Comparison of ENCODE assay signal across 10 mouse cellular contexts in genomic region chr2:154374807-154375601, GRCm38 (mm10). TPM values are rescaled to one million over a fixed set of nuclear protein-coding genes. Genes with fewer than 3 reads are reported as not detected.
DNase-seq lines count a peak whose midpoint lies in the region; ATAC-seq lines count a peak whose summit lies in the region.
"Had no signal": no experiment of that assay in that cellular context is flagged by ENCODE, and none has a peak within 500 bp of the region (broad histone marks: within the 10 kb centered on the region; RNA-seq: fewer than 3 reads in every experiment).

No protein-coding gene starts in this region.

- ATAC-seq in megakaryocyte-erythroid progenitor cell, adult 5-6 weeks (replicated peaks; ENCODE audit: low FRiP score, low TSS enrichment, poor library complexity, severe bottlenecking), result no peak
- ATAC-seq in megakaryocyte progenitor cell, adult 5-6 weeks (replicated peaks; ENCODE audit: poor library complexity), result no peak
- no peak for ATAC-seq in megakaryocyte, adult 5-6 weeks (ENCODE audit: poor library complexity, severe bottlenecking)
- ATAC-seq: liver, embryonic 12.5 days had no signal

- peak; percentile 36 to 62 for DNase-seq in urinary bladder, postnatal 36 days (ENCODE audit: low spot score in 2 of 2)
- DNase-seq in urinary bladder, postnatal 4 days (ENCODE audit: low spot score in 2 of 2), result no peak
- peak; percentile 84 to 88 for DNase-seq in gastrocnemius, adult 8-10 months (ENCODE audit: low spot score in 2 of 2)
- DNase-seq in heart, postnatal 14 days, result peak; percentile 68 to 79
- DNase-seq: cerebellum, adult 11 months; thymus, postnatal 4 days had no signal

- intact Hi-C loops in heart, postnatal 14 days (cut with DNase I), result loop anchor here (2.0 to 5.0 kb wide), 2 partner anchors 28 to 163 kb away; no protein-coding TSS in a partner anchor

RNA-seq across cellular contexts. Expression of gene Cdk5rap1, which starts 2.2 kb away (rescaled TPM):
- 10 to 100 TPM; 11.7 to 17.1 (median 12.0) TPM for total RNA-seq in gastrocnemius, adult 8-10 months (2022)
- total RNA-seq in heart, postnatal 14 days (2021), result 10 to 100 TPM; 19.0 to 19.2 TPM
- total RNA-seq in megakaryocyte-erythroid progenitor cell, adult 5-6 weeks (2014; fragmentation: Nextera tagmentation), result 18.8 and 27.3 TPM in 2 replicates
- 22.9 and 27.9 TPM in 2 replicates for total RNA-seq in megakaryocyte-erythroid progenitor cell, adult 5-6 weeks (2017)
- 12.3 and 15.8 TPM in 2 replicates for total RNA-seq in megakaryocyte progenitor cell, adult 5-6 weeks (2015)
- total RNA-seq in megakaryocyte progenitor cell, adult 5-6 weeks (2017), result 13.8 and 16.4 TPM in 2 replicates
- total RNA-seq in megakaryocyte, adult 5-6 weeks (2015), result 6.5 and 9.8 TPM in 2 replicates
- 12.9 and 13.5 TPM in 2 replicates for total RNA-seq in megakaryocyte, adult 5-6 weeks (2017)

RNA-seq across cellular contexts. Expression of gene Snta1, which starts 32.9 kb away (rescaled TPM):
- 100 to 1,000 TPM; 156 to 248 (median 181) TPM for total RNA-seq in gastrocnemius, adult 8-10 months (2022)
- 10 to 100 TPM; 91.4 to 98.7 TPM for total RNA-seq in heart, postnatal 14 days (2021)
- total RNA-seq in megakaryocyte-erythroid progenitor cell, adult 5-6 weeks (2014; fragmentation: Nextera tagmentation), result 0.27 and 1.5 TPM in 2 replicates
- total RNA-seq in megakaryocyte-erythroid progenitor cell, adult 5-6 weeks (2017), result 0.76 TPM in 1 of 2 replicates, not detected in the other
- total RNA-seq in megakaryocyte progenitor cell, adult 5-6 weeks (2015), result not detected in 2 replicates
- 0.12 and 0.24 TPM in 2 replicates for total RNA-seq in megakaryocyte progenitor cell, adult 5-6 weeks (2017)
- total RNA-seq in megakaryocyte, adult 5-6 weeks (2015), result 0.22 and 0.62 TPM in 2 replicates
- total RNA-seq in megakaryocyte, adult 5-6 weeks (2017), result 1.1 and 1.4 TPM in 2 replicates

Comparison
In these comparisons a context has a peak if more than half of its experiments do, and no peak if none do; other contexts are left out.
1. DNase-seq: peak in urinary bladder, postnatal 36 days (2 of 2), gastrocnemius, adult 8-10 months (2 of 2) and heart, postnatal 14 days (2 of 2); none in urinary bladder, postnatal 4 days (0 of 2).
2. RNA of gene Snta1, which starts 32.9 kb away (total RNA-seq): 156 to 248 TPM in gastrocnemius, adult 8-10 months and 91.4 to 98.7 TPM in heart, postnatal 14 days; 0.27 to 1.5 TPM in megakaryocyte-erythroid progenitor cell, adult 5-6 weeks, 0.22 to 1.4 TPM in megakaryocyte, adult 5-6 weeks and 0.12 to 0.24 TPM in megakaryocyte progenitor cell, adult 5-6 weeks; every median in the first group is over 10 times any median in the second.